Mouse (Mus musculus): Measurements from ENCODE around the gene Dcbld1. TPM values are rescaled to one million over a fixed set of nuclear protein-coding genes. Genes with fewer than 3 reads are reported as not detected.

The Dcbld1 gene
- polyA plus RNA-seq, 2 experiments, result 9.2 to 11.5 TPM

DNA sequence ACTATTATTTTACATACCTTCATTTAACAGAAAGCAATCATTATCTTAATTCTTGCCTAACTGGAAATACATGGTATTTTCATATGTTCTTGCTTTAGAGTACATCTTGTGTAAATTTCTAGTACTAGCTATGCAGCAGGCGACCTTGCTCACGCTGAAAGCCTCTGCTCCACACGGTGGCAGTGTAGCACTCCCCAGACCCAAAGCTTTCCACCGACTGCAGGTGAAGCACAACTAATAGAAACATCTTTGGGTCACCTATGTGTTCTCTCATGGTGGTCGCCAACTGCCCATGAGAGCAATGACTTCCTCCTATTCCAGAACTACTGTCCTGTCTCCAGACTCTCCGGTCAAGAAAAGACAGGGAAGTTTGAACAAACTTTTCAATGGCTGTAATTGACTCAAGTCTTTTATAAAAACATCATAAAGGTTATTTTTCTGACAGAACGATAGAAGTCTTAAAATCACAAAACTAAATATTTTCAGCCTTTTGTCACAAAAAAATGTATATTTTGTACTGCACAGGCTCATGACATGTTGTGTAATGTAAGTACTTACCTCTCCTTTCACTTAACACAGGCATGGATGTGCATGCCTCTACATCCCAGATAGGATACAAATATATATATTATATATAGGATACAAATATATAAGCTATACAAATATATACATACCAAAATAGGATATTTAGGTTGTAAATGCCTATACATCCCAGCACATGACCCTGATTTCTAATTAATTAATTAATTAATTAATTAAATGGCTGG lies 16.4 kb upstream of the Dcbld1 start:
- Histone ChIP-seq H3K27me3 (ENCODE audit: control insufficient read depth, insufficient read depth, low read length) (no peaks in the 10 kb centered on the region), H3K4me2 (replicated peaks; ENCODE audit: low read depth, low read length, severe bottlenecking) (no peak overlapping the region), H3K27ac (replicated peaks; ENCODE audit: low read depth, low read length) (no peak overlapping the region), H3K9ac (ENCODE audit: low read depth, low read length, severe bottlenecking) (no peak overlapping the region), H3K4me1 (ENCODE audit: control insufficient read depth, insufficient read depth, low read length) (no peaks in the 10 kb centered on the region), H3K4me3 (replicated peaks; ENCODE audit: low read length) (no peak overlapping the region), H3K36me3 (ENCODE audit: control insufficient read depth, insufficient read depth, low read length) (no peaks in the 10 kb centered on the region), H3K9me3 (ENCODE audit: control insufficient read depth, low read length) (no peaks in the 10 kb centered on the region)
- 22% methylated on average over 7 of the region's 7 CpGs for WGBS
- no peak for TF ChIP-seq POLR2A (IDR thresholded peaks at IDR 0.05; ENCODE audit: borderline replicate concordance, extremely low read depth, insufficient read depth, insufficient read length)
- peak; percentile 56 for DNase-seq (ENCODE audit: low spot score)
- ATAC-seq (ENCODE audit: low FRiP score, low read depth), result no peak

DNA sequence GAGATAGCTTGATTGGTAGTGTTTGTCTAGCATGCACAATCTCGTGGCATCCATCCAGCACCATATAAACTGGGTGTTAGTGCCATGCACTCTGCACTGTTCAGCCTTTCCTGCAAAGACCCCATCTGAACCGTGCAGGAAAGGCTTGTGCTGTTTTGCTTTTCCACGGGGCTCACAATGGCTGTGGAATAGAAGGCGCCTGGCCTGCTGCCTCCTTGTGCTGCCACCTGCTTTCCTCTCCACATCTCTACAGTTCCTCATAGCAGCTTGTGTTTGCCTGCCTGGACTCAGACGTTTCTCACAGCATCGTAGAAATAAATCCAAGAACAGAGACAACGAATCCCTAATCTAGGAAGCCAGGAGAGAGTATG lies 15.9 kb upstream of the Dcbld1 start:
- H3K4me1 ChIP-seq (ENCODE audit: control insufficient read depth, insufficient read depth, low read length), result no peaks in the 10 kb centered on the region
- ATAC-seq (ENCODE audit: low FRiP score, low read depth) (no peak), DNase-seq (ENCODE audit: low spot score) (peak; percentile 7)
- H3K9ac ChIP-seq (ENCODE audit: low read depth, low read length, severe bottlenecking), result no peak overlapping the region
- no peaks in the 10 kb centered on the region for H3K27me3 ChIP-seq (ENCODE audit: control insufficient read depth, insufficient read depth, low read length)
- 54% methylated on average over 7 of the region's 7 CpGs for WGBS
- no peak overlapping the region for H3K4me2 ChIP-seq (replicated peaks; ENCODE audit: low read depth, low read length, severe bottlenecking)
- no peak overlapping the region for H3K4me3 ChIP-seq (replicated peaks; ENCODE audit: low read length)
- H3K9me3 ChIP-seq (ENCODE audit: control insufficient read depth, low read length), result no peaks in the 10 kb centered on the region
- TF ChIP-seq POLR2A (IDR thresholded peaks at IDR 0.05; ENCODE audit: borderline replicate concordance, extremely low read depth, insufficient read depth, insufficient read length), result no peak
- H3K36me3 ChIP-seq (ENCODE audit: control insufficient read depth, insufficient read depth, low read length), result no peaks in the 10 kb centered on the region
- H3K27ac ChIP-seq (replicated peaks; ENCODE audit: low read depth, low read length), result no peak overlapping the region

DNA sequence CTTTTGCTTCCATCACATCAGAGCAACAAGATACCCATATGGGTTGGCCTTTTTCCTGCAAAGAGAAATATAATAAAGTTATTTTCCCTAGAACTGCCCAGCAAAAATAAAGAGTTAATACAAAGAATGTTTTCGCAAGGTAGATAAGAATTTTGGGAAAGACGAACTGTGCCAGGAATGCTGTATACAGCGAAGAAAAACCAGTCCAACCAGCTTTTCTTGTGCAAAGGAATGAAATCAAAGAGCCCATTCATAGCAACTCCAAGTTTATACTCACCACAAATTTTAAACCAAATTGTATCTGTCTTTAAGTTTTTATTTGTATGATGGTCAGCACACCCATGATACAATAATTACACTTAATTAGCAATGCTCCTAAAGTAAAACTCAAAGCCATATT lies 13.8 kb upstream of the Dcbld1 start:
- Histone ChIP-seq H3K4me3 (replicated peaks; ENCODE audit: low read length) (no peak overlapping the region), H3K4me1 (ENCODE audit: control insufficient read depth, insufficient read depth, low read length) (no peaks in the 10 kb centered on the region), H3K36me3 (ENCODE audit: control insufficient read depth, insufficient read depth, low read length) (no peaks in the 10 kb centered on the region), H3K9ac (ENCODE audit: low read depth, low read length, severe bottlenecking) (no peak overlapping the region), H3K9me3 (ENCODE audit: control insufficient read depth, low read length) (no peaks in the 10 kb centered on the region), H3K27ac (replicated peaks; ENCODE audit: low read depth, low read length) (no peak overlapping the region), H3K27me3 (ENCODE audit: control insufficient read depth, insufficient read depth, low read length) (no peaks in the 10 kb centered on the region), H3K4me2 (replicated peaks; ENCODE audit: low read depth, low read length, severe bottlenecking) (no peak overlapping the region)
- DNase-seq (ENCODE audit: low spot score) (peak; percentile 7), ATAC-seq (ENCODE audit: low FRiP score, low read depth) (no peak)
- no peak for TF ChIP-seq POLR2A (IDR thresholded peaks at IDR 0.05; ENCODE audit: borderline replicate concordance, extremely low read depth, insufficient read depth, insufficient read length)
- 56% methylated on average over 3 of the region's 3 CpGs for WGBS

DNA sequence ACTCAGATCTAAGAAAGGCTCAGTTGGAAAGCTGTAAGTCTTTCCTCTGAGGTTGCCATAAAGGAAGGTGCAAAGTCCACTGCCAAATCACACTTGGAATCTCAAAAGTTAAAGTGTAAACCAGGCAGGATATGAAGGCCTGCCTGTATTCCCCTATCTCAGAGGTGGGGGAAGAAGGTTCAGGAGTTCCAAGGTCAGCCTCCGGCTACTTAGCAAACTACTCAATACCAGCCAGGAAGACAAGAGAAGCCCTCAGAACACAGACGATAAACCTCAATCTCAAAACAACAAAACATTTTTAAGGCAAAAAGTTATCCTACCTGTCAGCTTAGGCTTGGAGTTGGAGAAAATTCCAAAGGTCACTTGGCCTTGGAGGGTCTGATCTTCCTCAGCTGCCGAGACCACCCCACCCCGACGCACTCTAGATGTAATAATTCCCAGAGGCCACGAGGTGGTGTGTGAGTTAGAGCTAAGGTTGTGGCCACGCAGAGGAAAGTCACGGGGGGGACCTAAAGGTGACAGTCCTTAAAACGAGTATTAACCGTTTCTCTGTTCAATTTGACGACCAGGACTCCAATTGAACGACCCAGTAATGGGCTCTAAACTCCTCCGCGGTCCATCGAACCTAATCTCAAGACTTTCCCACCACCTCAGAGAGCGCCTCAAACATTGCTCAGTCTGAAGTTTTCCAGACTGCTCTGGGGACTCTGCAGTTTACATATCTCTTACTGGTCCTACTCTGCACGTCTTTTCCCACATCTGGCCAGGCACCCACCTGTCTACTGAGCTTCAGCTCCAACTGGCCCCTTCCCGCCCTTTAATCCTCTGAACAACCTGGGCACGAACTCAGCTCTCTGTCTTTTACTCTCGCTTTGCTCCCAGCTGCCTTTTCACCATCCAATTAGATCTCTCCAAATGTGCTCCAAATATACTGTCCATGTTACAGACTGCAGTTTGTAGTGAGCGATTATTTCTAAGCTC lies 933 bp upstream of the Dcbld1 start:
- H3K9me3 ChIP-seq (ENCODE audit: control insufficient read depth, low read length), result no peaks in the 10 kb centered on the region
- WGBS, result 10% methylated on average over 21 of the region's 21 CpGs
- no peaks in the 10 kb centered on the region for H3K36me3 ChIP-seq (ENCODE audit: control insufficient read depth, insufficient read depth, low read length)
- DNase-seq (ENCODE audit: low spot score) (peak; percentile 17), ATAC-seq (ENCODE audit: low FRiP score, low read depth) (no peak)
- peaks cover 9% of the 10 kb centered on the region for H3K4me1 ChIP-seq (ENCODE audit: control insufficient read depth, insufficient read depth, low read length)
- 0 out of 2 replicates have a peak overlapping the region, but pooled peaks have one; percentile 8 for H3K27ac ChIP-seq (replicated peaks; ENCODE audit: low read depth, low read length)
- no peaks in the 10 kb centered on the region for H3K27me3 ChIP-seq (ENCODE audit: control insufficient read depth, insufficient read depth, low read length)
- no peak for TF ChIP-seq POLR2A (IDR thresholded peaks at IDR 0.05; ENCODE audit: borderline replicate concordance, extremely low read depth, insufficient read depth, insufficient read length)
- peak overlapping the region; percentile 83 for H3K4me3 ChIP-seq (replicated peaks; ENCODE audit: low read length)
- H3K9ac ChIP-seq (ENCODE audit: low read depth, low read length, severe bottlenecking), result no peak overlapping the region
- peak overlapping the region; percentile 78 for H3K4me2 ChIP-seq (replicated peaks; ENCODE audit: low read depth, low read length, severe bottlenecking)

DNA sequence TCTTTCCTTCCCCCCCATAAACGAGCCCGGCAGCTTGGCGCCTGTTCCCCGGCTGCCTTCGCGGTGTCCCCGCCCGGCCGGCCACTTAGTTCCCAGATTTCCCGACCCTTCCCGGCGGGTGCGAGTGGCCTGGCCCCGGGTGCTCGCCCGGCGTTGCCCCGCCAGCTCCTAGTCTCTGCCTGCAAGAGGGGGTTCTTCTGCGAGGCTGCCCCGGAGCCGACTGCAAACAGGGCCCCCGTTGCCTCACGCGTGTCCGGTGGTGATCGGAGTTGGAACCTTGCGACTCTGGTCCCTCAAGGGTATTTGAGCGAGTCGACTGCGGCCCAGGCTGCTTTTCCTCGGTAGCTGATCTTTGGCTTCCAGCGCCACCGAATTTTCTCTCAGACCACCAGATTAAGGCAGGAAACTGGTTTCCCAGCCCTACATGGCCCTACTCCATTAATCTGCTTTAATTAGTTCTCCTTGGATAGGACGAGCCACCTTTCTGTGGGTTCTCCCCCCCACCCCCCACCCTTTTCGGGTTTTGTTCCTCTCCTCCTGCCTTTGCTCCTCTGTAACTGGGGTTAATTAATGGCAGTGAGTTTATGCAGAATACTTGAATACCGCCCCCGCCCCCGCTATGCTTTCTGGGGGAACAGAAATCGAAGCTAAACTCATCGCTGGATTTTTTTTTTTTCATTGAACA lies 692 bp downstream of the Dcbld1 start:
- H3K27ac ChIP-seq (replicated peaks; ENCODE audit: low read depth, low read length), result peak overlapping the region; percentile 74
- TF ChIP-seq POLR2A (IDR thresholded peaks at IDR 0.05; ENCODE audit: borderline replicate concordance, extremely low read depth, insufficient read depth, insufficient read length), result no peak
- peaks cover 9% of the 10 kb centered on the region for H3K4me1 ChIP-seq (ENCODE audit: control insufficient read depth, insufficient read depth, low read length)
- no peaks in the 10 kb centered on the region for H3K36me3 ChIP-seq (ENCODE audit: control insufficient read depth, insufficient read depth, low read length)
- no peaks in the 10 kb centered on the region for H3K27me3 ChIP-seq (ENCODE audit: control insufficient read depth, insufficient read depth, low read length)
- H3K9me3 ChIP-seq (ENCODE audit: control insufficient read depth, low read length), result no peaks in the 10 kb centered on the region
- WGBS, result under 1% methylated on average over 34 of the region's 40 CpGs
- DNase-seq (ENCODE audit: low spot score), result peak; percentile 11
- H3K4me2 ChIP-seq (replicated peaks; ENCODE audit: low read depth, low read length, severe bottlenecking), result peak overlapping the region; percentile 78
- H3K9ac ChIP-seq (ENCODE audit: low read depth, low read length, severe bottlenecking), result peak overlapping the region; percentile 87
- 0 out of 2 replicates have a peak, but pooled peaks have one; percentile 24 for ATAC-seq (ENCODE audit: low FRiP score, low read depth)
- H3K4me3 ChIP-seq (replicated peaks; ENCODE audit: low read length), result peak overlapping the region; percentile 83
